Mouse (Mus musculus) kidney, embryonic 16.5 days (tissue): ENCODE measurements around the gene Rxra. TPM values are rescaled to one million over a fixed set of nuclear protein-coding genes. Genes with fewer than 3 reads are reported as not detected.
A peak's percentile ranks its signal among the peaks of the same experiment; 100 is the strongest.

ENCODE experiments used
- ATAC-seq: fragments of 200-750 bp; cut with Nextera tagmentation; 2 replicates; pipeline ENCODE4 v1.8.0; 2017; ENCODE audit warnings: moderate TSS enrichment; ENCODE audit not compliant: low FRiP score, low TSS enrichment
- H3K27ac ChIP-seq: fragments of 300-500 bp; sonication (generic); 2 replicates; pipeline ENCODE4 v1.5.1; 2014; ENCODE audit warnings: low read length
- H3K27me3 ChIP-seq: fragments of 300-500 bp; sonication (generic); 2 replicates; pipeline ENCODE4 v1.6.1; 2014; ENCODE audit warnings: low read length, control low read depth, mixed read lengths; ENCODE audit not compliant: insufficient read depth
- H3K36me3 ChIP-seq: fragments of 300-500 bp; sonication (generic); 2 replicates; pipeline ENCODE4 v1.6.1; 2014; ENCODE audit warnings: low read length, control low read depth, mixed read lengths; ENCODE audit not compliant: insufficient read depth
- H3K4me1 ChIP-seq: fragments of 300-500 bp; sonication (generic); 2 replicates; pipeline ENCODE4 v1.6.1; 2014; ENCODE audit warnings: low read length, control low read depth, mixed read lengths; ENCODE audit not compliant: insufficient read depth
- H3K4me2 ChIP-seq: fragments of 300-500 bp; sonication (generic); replicated peaks from 2 replicates; pipeline ENCODE4 v1.6.1; 2014; ENCODE audit warnings: low read depth, low read length
- H3K4me3 ChIP-seq: fragments of 300-500 bp; sonication (generic); 2 replicates; pipeline ENCODE4 v1.5.1; 2014; ENCODE audit warnings: mild to moderate bottlenecking, low read length
- H3K9ac ChIP-seq: fragments of 300-500 bp; sonication (generic); replicated peaks from 2 replicates; pipeline ENCODE4 v1.6.1; 2014; ENCODE audit warnings: low read length
- H3K9me3 ChIP-seq: fragments of 300-500 bp; sonication (generic); 2 replicates; pipeline ENCODE4 v1.6.1; 2016; ENCODE audit warnings: low read length, control low read depth
- WGBS: fragments of 180-500 bp; shearing (Covaris S2); extraction: QIAGEN DNeasy Blood & Tissue Kit; methylation state at CpG from one replicate; pipeline ENCODE4 v1.1.7; 2014; 5-methylcytosine and 5-hydroxymethylcytosine counted together
- polyA plus RNA-seq: library from polyadenylated mRNA; unstranded; fragments of >200 nt; fragmentation: Nextera tagmentation; extraction: Ambion mirVana; gene quantifications from 2 replicates; pipeline ENCODE4 v1.2.1, GENCODE M21; 2015

The Rxra gene
- polyA plus RNA-seq, 1 experiment from 2014 or later = 11.6 TPM

DNA sequence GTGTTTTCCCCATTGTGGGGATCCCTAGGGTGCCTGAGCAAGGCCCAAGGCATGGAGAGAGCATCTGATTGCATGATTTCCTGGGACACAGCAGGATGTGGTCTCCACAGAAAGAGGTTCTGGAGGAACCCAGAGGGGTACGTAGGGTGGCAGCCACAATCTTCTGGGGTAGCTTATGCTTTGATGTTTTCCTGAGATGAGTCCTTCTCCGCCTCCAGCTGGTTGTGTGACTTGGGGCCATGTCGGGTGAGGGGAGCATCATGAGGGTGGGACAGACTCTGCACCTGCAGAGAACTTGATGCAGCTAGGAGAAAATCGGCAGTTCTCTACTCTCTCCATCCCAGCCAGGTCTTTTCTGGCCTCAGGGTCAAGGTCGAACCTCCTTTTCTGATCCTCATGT lies 36.4 kb downstream of the Rxra start:
- WGBS = 84% methylated on average over 5 of the region's 5 CpGs
- Histone ChIP-seq H3K27me3 (no peaks in the 10 kb centered on the region), H3K9me3 (no peaks in the 10 kb centered on the region), H3K4me3 (no peak overlapping the region), H3K9ac (no peak overlapping the region), H3K4me1 (peaks cover 49% of the 10 kb centered on the region), H3K4me2 (no peak overlapping the region), H3K36me3 (no peaks in the 10 kb centered on the region), H3K27ac (no peak overlapping the region)
- ATAC-seq = no peak

GRCm38 (mm10) chr2:27713378-27713777 lies 37.1 kb downstream of the Rxra start:
- H3K4me1 ChIP-seq = peaks cover 57% of the 10 kb centered on the region
- no peaks in the 10 kb centered on the region for H3K9me3 ChIP-seq
- H3K36me3 ChIP-seq = no peaks in the 10 kb centered on the region
- no peak overlapping the region for H3K9ac ChIP-seq
- H3K27ac ChIP-seq = no peak overlapping the region
- WGBS = 95% methylated on average over 3 of the region's 3 CpGs
- ATAC-seq = no peak
- H3K27me3 ChIP-seq = no peaks in the 10 kb centered on the region
- H3K4me2 ChIP-seq = no peak overlapping the region
- no peak overlapping the region for H3K4me3 ChIP-seq

DNA sequence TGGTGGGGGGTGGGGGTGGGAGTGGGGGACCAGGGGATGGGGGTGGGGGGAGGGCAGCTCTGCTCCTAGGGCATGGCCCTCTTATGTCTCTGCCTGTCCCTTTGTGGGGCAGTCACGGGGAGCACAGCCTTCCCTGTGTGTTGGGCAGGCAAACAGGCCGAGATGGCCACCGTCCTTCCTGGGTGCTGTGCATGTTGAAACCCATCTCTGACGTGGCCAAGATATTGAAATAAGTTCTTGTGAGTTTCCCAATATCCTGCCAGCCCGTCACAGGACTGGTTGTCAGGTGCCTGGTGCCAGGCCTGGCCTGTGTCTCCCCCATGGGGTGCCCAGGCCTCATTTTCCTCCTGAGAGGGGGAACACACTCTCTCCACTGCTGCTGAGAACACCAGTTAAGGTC lies 37.9 kb downstream of the Rxra start:
- Histone ChIP-seq H3K4me3 (no peak overlapping the region), H3K9ac (no peak overlapping the region), H3K4me1 (peaks cover 64% of the 10 kb centered on the region), H3K9me3 (no peaks in the 10 kb centered on the region), H3K27me3 (no peaks in the 10 kb centered on the region), H3K27ac (no peak overlapping the region), H3K4me2 (no peak overlapping the region), H3K36me3 (no peaks in the 10 kb centered on the region)
- no peak for ATAC-seq
- 93% methylated on average over 5 of the region's 5 CpGs for WGBS

- 0 out of 2 replicates have a peak overlapping the region, but pooled peaks have one; percentile 58 for H3K27ac ChIP-seq
- no peak overlapping the region for H3K4me2 ChIP-seq
- no peak overlapping the region for H3K9ac ChIP-seq
- H3K4me1 ChIP-seq = peaks cover 68% of the 10 kb centered on the region
- WGBS = 65% methylated on average over 4 of the region's 4 CpGs
- ATAC-seq = no peak
- H3K4me3 ChIP-seq = no peak overlapping the region
- no peaks in the 10 kb centered on the region for H3K27me3 ChIP-seq
- no peaks in the 10 kb centered on the region for H3K36me3 ChIP-seq
- no peaks in the 10 kb centered on the region for H3K9me3 ChIP-seq
Observed at GRCm38 (mm10) chr2:27715221-27715620, 39.0 kb downstream of the Rxra start.

DNA sequence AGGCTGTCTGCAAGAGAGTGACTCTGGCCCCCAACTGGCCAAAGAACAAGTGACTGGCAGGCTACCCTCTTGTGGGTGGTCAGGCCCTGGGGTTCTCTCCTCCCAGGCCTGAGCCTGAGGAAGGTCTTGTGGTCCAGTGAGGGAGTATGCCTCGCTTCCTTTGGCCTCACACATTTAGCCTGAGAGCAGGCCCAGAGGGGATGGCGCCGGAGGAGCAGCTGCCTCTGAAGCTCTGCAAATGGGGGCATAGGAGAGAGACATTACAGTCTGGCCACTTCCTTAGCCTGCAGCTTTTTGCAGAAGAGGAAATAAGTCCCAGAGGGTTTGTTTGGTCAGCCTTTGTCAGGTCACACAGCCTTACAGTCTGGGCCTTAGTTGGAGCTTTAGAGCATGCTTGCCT lies 40.1 kb downstream of the Rxra start:
- Histone ChIP-seq H3K27me3 (no peaks in the 10 kb centered on the region), H3K4me1 (peaks cover 60% of the 10 kb centered on the region), H3K27ac (peak overlapping the region; percentile 58), H3K9me3 (no peaks in the 10 kb centered on the region), H3K4me3 (no peak overlapping the region), H3K4me2 (no peak overlapping the region), H3K9ac (no peak overlapping the region), H3K36me3 (no peaks in the 10 kb centered on the region)
- no peak for ATAC-seq
- 66% methylated on average over 3 of the region's 3 CpGs for WGBS

- Histone ChIP-seq H3K36me3 (no peaks in the 10 kb centered on the region), H3K4me1 (peaks cover 60% of the 10 kb centered on the region), H3K4me2 (no peak overlapping the region), H3K27ac (peak overlapping the region; percentile 8; the same call in 1 of the 2 replicates), H3K9ac (no peak overlapping the region), H3K4me3 (no peak overlapping the region), H3K9me3 (no peaks in the 10 kb centered on the region), H3K27me3 (no peaks in the 10 kb centered on the region)
- peak; percentile 79 for ATAC-seq
Observed at GRCm38 (mm10) chr2:27718191-27718590, 42.0 kb downstream of the Rxra start.

DNA sequence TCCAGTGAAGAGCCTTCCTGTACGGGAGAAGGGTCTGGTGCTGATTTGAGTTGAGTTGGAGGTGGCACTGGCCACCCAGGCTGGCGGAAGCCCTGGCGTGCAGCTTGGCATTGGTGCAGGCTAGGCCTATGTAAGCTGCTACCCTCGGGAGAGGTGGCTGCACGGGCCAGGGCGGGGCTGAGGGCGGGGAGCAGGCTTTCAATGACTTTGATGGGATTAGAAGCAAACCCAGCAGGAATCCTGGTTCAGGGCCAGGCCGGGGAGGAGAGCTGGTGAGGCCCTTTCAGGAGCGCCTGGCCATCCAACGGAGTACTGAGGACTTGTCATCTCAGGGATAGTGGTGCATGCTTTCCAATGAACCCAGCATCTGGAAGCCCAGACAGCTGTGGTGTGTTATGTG lies 43.4 kb downstream of the Rxra start:
- no peak for ATAC-seq
- H3K36me3 ChIP-seq = no peaks in the 10 kb centered on the region
- H3K27ac ChIP-seq = no peak overlapping the region
- H3K4me1 ChIP-seq = peaks cover 57% of the 10 kb centered on the region
- WGBS = 56% methylated on average over 10 of the region's 10 CpGs
- no peak overlapping the region for H3K4me2 ChIP-seq
- H3K27me3 ChIP-seq = no peaks in the 10 kb centered on the region
- H3K9me3 ChIP-seq = no peaks in the 10 kb centered on the region
- no peak overlapping the region for H3K4me3 ChIP-seq
- H3K9ac ChIP-seq = no peak overlapping the region

GRCm38 (mm10) chr2:27721611-27722010 lies 45.4 kb downstream of the Rxra start:
- no peak for ATAC-seq
- no peak overlapping the region for H3K4me2 ChIP-seq
- H3K27me3 ChIP-seq = no peaks in the 10 kb centered on the region
- no peak overlapping the region for H3K27ac ChIP-seq
- 92% methylated on average over 4 of the region's 4 CpGs for WGBS
- H3K4me1 ChIP-seq = peaks cover 36% of the 10 kb centered on the region
- no peak overlapping the region for H3K9ac ChIP-seq
- no peaks in the 10 kb centered on the region for H3K9me3 ChIP-seq
- H3K36me3 ChIP-seq = no peaks in the 10 kb centered on the region
- no peak overlapping the region for H3K4me3 ChIP-seq

GRCm38 (mm10) chr2:27724729-27725316 lies 48.6 kb downstream of the Rxra start:
- peaks cover 9% of the 10 kb centered on the region; the same call in 1 of the 2 replicates for H3K4me1 ChIP-seq
- no peak overlapping the region for H3K4me3 ChIP-seq
- H3K4me2 ChIP-seq = no peak overlapping the region
- H3K27me3 ChIP-seq = no peaks in the 10 kb centered on the region
- ATAC-seq = no peak
- no peak overlapping the region for H3K27ac ChIP-seq
- no peaks in the 10 kb centered on the region for H3K36me3 ChIP-seq
- H3K9ac ChIP-seq = no peak overlapping the region
- H3K9me3 ChIP-seq = no peaks in the 10 kb centered on the region
- WGBS = 83% methylated on average over 9 of the region's 9 CpGs

DNA sequence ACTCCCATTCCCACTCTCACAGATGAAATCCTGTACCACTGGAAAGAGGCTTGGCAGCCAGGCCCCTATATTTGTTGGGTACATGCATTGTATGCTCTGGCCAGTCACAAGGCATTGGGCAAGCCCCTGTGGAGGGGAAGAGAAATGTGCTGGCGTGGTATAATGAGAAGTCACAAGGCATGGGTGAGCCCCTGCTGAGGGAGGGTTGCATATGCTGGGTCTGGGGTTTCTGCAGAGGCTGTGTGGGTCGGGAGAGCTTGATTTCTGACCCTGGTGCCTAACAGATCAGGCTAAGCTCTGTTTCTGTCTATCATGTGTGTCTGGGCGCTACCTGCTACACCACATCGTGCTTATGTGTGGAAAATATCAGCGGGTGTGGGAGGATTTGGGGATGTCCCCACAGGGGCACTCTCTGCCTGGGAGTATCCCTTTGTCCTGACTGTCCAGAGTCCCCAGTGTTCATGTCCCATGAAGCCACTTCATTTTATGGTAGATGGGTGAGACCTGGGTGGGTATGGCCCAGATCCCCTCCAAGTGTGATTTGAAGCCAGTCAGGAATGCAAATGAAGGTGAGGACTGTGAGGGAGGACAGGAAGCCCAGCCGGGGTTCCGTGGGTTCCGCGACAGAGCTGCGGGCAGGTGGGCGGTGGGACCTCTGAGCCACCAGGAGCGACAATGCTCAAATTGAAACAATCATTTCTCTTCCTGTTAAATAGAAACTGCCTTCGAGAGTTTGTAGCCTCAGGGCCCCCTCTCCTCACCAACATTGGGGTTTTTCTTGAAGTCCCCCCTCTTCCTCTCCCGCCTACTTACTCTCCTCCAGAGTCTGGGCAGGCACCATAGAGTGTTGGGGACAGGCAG lies 52.0 kb downstream of the Rxra start:
- no peaks in the 10 kb centered on the region for H3K27me3 ChIP-seq
- H3K9me3 ChIP-seq = no peaks in the 10 kb centered on the region
- no peaks in the 10 kb centered on the region for H3K36me3 ChIP-seq
- H3K4me2 ChIP-seq = no peak overlapping the region
- no peak overlapping the region for H3K9ac ChIP-seq
- no peak for ATAC-seq
- WGBS = 64% methylated on average over 14 of the region's 14 CpGs
- H3K4me3 ChIP-seq = no peak overlapping the region
- no peak overlapping the region for H3K27ac ChIP-seq
- H3K4me1 ChIP-seq = peaks cover 20% of the 10 kb centered on the region
